Mouse (Mus musculus) E14TG2a.4 (cell line): Measurements from ENCODE around the gene Gpsm2.

Source experiments
- CTCF ChIP-seq: conservative IDR thresholded peaks from 2 replicates; pipeline ENCODE4 v1.5.1; 2014; ENCODE audit warnings: low read length
- NANOG ChIP-seq: IDR thresholded peaks from 2 replicates; pipeline ENCODE4 v1.6.1; 2014; ENCODE audit warnings: borderline replicate concordance, low read length, mixed read lengths

GRCm38 (mm10) chr3:108726413-108726812 lies 4.3 kb upstream of the Gpsm2 start:
- no peak for TF ChIP-seq CTCF
- no peak for TF ChIP-seq NANOG
